Mouse (Mus musculus) thymus, adult 2 months (tissue): Measurements from ENCODE around the gene Pdgfb.

Experiments
- CTCF ChIP-seq: fragments of 200-500 bp; IDR thresholded peaks from 2 replicates; pipeline ENCODE4 v1.5.1; 2012; ENCODE audit warnings: mild to moderate bottlenecking, control low read depth, low read length, moderate library complexity, borderline replicate concordance; ENCODE audit not compliant: control insufficient read depth, poor library complexity, insufficient read depth; ENCODE audit errors: extremely low read depth
- POLR2A ChIP-seq: fragments of 200-500 bp; IDR thresholded peaks from 2 replicates; pipeline ENCODE4 v1.6.1; 2012; ENCODE audit warnings: mild to moderate bottlenecking, low read length, control low read depth, moderate library complexity; ENCODE audit not compliant: control insufficient read depth, poor library complexity, insufficient read depth; ENCODE audit errors: extremely low read depth

- TF ChIP-seq POLR2A: no peak
- TF ChIP-seq CTCF: no peak
These were observed 4.6 kb downstream of the Pdgfb start for GRCm38 (mm10) chr15:80010182-80010558.
